Mouse (Mus musculus) intestine, postnatal 0 days (tissue): Measurements from ENCODE around the gene Tnfrsf18. TPM values are rescaled to one million over a fixed set of nuclear protein-coding genes. Genes with fewer than 3 reads are reported as not detected.

ENCODE experiments used
- ATAC-seq: fragments of 200-750 bp; cut with Nextera tagmentation; 2 replicates; pipeline ENCODE4 v1.8.0; 2017; ENCODE audit warnings: mild to moderate bottlenecking, moderate TSS enrichment, moderate library complexity
- H3K27ac ChIP-seq: fragments of 300-500 bp; sonication (generic); 2 replicates; pipeline ENCODE4 v1.5.1; 2014; ENCODE audit warnings: mild to moderate bottlenecking, low read depth, low read length, moderate library complexity
- H3K27me3 ChIP-seq: fragments of 300-500 bp; sonication (generic); replicated peaks from 2 replicates; pipeline ENCODE4 v1.6.1; 2014; ENCODE audit warnings: low read length, mixed read lengths; ENCODE audit not compliant: control insufficient read depth, insufficient read depth
- H3K36me3 ChIP-seq: fragments of 300-500 bp; sonication (generic); 2 replicates; pipeline ENCODE4 v1.6.1; 2014; ENCODE audit warnings: mild to moderate bottlenecking, moderate library complexity; ENCODE audit not compliant: control insufficient read depth, insufficient read depth
- H3K4me1 ChIP-seq: fragments of 300-500 bp; sonication (generic); replicated peaks from 2 replicates; pipeline ENCODE4 v1.6.1; 2014; ENCODE audit warnings: antibody characterized with exemption, low read length, mixed read lengths; ENCODE audit not compliant: control insufficient read depth, insufficient read depth
- H3K4me2 ChIP-seq: fragments of 300-500 bp; sonication (generic); replicated peaks from 2 replicates; pipeline ENCODE4 v1.6.1; 2014; ENCODE audit warnings: low read depth, mild to moderate bottlenecking, moderate library complexity
- H3K4me3 ChIP-seq: fragments of 300-500 bp; sonication (generic); 2 replicates; pipeline ENCODE4 v1.5.1; 2014; ENCODE audit warnings: low read depth, low read length
- H3K9ac ChIP-seq: fragments of 300-500 bp; sonication (generic); 2 replicates; pipeline ENCODE4 v1.6.1; 2014; ENCODE audit warnings: mild to moderate bottlenecking, low read depth, low read length
- H3K9me3 ChIP-seq: fragments of 300-500 bp; sonication (generic); 2 replicates; pipeline ENCODE4 v1.6.1; 2016; ENCODE audit warnings: mixed run types; ENCODE audit not compliant: control insufficient read depth
- CTCF ChIP-seq: sonication (generic); IDR thresholded peaks from 2 replicates; pipeline ENCODE4 v1.5.1; 2016; ENCODE audit warnings: low read depth, mild to moderate bottlenecking, control low read depth, antibody characterized with exemption, moderate library complexity
- whole genome bisulfite sequencing: fragments of 180-500 bp; shearing (Covaris S2); extraction: QIAGEN DNeasy Blood & Tissue Kit; methylation state at CpG from one replicate; pipeline ENCODE4 v1.1.7; 2014; 5-methylcytosine and 5-hydroxymethylcytosine counted together
- polyA plus RNA-seq: library from polyadenylated mRNA; unstranded; fragments of >200 nt; fragmentation: Nextera tagmentation; extraction: Ambion mirVana; gene quantifications from 2 replicates; pipeline ENCODE4 v1.2.1, GENCODE M21; 2015

Tnfrsf18 gene
- polyA plus RNA-seq, 1 experiment from 2014 or later: 0.56 TPM

DNA sequence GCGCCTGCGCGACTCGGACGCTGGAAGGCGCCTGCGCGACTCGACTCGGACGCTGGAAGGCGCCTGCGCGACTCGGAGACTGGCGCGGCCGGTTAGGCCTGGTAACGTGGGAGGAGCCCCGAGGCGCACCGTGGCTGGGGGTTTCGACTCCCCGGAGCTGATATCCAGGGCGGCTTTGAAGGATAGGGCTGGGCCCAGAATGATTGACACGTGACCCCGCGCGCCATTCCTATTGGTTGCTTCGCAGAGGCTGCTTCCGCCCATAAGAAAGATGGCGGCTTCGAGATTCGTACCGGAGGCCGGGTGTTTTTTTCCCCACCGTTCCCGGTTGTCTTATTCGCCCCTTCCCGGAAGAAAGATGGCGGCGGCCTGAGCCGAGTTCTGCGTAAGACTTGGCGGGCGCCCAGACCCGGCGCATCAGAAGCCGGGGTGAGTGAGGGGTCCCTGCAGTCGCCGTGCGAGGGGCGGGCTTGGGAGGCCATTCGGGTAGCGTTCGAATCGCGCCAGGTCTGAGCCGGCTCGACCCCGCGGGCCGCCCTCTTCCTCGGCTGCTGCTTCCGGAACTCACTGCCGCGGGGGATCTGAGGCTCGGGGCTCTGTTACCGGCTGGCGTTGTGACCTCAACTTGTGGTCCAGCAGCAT lies 32.9 kb upstream of the Tnfrsf18 start:
- Histone ChIP-seq H3K27ac (peak overlapping the region; percentile 90), H3K27me3 (no peaks in the 10 kb centered on the region), H3K9ac (peak overlapping the region; percentile 69), H3K36me3 (peaks cover 21% of the 10 kb centered on the region), H3K4me3 (peak overlapping the region; percentile 90), H3K9me3 (no peaks in the 10 kb centered on the region), H3K4me1 (no peaks in the 10 kb centered on the region), H3K4me2 (peak overlapping the region; percentile 98)
- WGBS: under 1% methylated on average over 70 of the region's 70 CpGs
- ATAC-seq: peak; percentile 77
- no peak for TF ChIP-seq CTCF

DNA sequence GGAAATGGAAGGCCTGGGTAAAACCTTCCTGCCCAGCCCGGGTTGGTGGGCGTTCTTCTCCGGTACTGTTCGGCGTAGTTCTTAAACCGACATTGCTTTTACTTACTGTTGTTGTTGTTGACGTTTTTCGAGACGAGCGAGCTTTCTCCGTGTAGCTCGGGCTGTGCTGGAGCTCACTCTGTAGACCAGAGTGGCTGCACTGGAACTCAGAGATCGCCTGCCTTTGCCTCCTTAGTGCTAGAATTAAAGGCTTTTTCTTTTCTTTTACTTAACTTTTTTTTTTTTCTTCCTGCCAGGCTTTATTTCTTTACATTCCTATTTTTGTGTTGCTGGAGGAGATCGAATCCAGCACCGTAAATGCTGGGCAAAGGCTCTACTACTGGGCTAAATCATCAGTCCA lies 32.4 kb upstream of the Tnfrsf18 start:
- Histone ChIP-seq H3K9ac (peak overlapping the region; percentile 69), H3K9me3 (no peaks in the 10 kb centered on the region), H3K4me3 (peak overlapping the region; percentile 90), H3K27me3 (no peaks in the 10 kb centered on the region), H3K4me1 (no peaks in the 10 kb centered on the region), H3K4me2 (peak overlapping the region; percentile 98), H3K36me3 (peaks cover 27% of the 10 kb centered on the region), H3K27ac (peak overlapping the region; percentile 90)
- ATAC-seq: no peak
- no peak for TF ChIP-seq CTCF
- WGBS: 5% methylated on average over 15 of the region's 15 CpGs

DNA sequence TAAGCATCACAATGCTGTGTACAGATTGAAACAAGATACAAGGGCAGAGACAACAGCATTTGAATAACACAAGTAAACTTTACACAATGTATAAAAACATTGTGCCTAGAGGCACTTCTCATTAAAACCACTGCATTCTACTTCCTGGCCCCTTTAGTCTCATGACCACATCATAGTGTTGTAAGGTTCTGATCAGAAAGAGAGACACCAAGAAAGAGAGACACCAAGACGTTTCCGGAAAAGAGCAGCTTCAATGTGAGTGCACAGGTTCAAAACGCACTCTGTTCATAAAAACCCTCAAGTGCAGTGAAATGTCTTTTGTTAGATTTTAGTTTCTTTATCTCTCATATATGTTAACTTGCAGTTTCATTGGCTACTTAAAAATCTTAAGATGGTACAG lies 21.9 kb upstream of the Tnfrsf18 start:
- Histone ChIP-seq H3K9ac (no peak overlapping the region), H3K4me2 (no peak overlapping the region), H3K27ac (no peak overlapping the region), H3K9me3 (no peaks in the 10 kb centered on the region), H3K4me1 (no peaks in the 10 kb centered on the region), H3K36me3 (peaks cover 83% of the 10 kb centered on the region), H3K27me3 (no peaks in the 10 kb centered on the region), H3K4me3 (no peak overlapping the region)
- 94% methylated on average over 3 of the region's 3 CpGs for WGBS
- no peak for ATAC-seq
- TF ChIP-seq CTCF: no peak

DNA sequence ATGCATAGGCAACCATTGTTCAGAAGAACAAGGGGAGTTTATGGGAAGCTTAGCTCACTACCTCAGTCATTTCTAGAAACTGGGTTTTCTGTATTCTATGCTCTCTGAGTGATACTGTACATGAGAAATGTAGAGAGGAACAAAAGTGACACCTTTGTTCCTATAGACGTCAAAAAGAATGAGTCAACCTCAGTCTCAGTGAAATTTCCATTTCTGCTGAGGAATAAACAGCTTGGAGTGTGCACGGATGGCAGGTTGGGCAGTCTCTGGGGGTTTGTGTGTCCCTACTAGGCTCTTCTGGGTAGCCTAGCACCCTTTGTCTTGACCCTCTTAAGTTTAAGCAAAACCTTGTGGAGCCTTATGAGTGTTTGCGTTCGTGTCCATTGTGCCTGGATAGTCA lies 17.6 kb upstream of the Tnfrsf18 start:
- H3K27me3 ChIP-seq: no peaks in the 10 kb centered on the region

DNA sequence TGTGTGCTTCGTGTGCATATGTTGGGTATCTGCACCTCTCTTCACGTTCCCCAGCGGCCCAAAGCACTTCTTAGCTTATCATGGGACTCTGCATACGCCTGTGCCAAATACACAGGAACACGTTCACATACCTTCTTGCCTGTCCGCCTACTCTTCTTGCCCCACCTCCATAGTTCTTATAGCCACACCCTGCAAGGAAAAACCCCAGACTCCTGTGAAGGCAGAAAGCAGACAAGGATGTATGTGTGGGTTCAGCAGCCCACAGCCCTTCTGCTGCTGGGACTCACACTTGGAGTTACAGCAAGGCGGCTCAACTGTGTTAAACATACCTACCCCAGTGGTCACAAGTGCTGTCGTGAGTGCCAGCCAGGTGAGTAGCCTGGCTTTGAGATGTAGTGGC lies 12.3 kb upstream of the Tnfrsf18 start, which contains the start of gene Tnfrsf4:
Tnfrsf4 (plus strand) TSS at position 207 of the 400 bp plus-strand sequence.
- 70% methylated on average over 8 of the region's 8 CpGs for WGBS
- no peak for ATAC-seq
- Histone ChIP-seq H3K4me1 (no peaks in the 10 kb centered on the region), H3K9me3 (no peaks in the 10 kb centered on the region), H3K4me2 (no peak within 1 kb of the TSS), H3K27me3 (no peaks in the 10 kb centered on the region), H3K27ac (no peak within 1 kb of the TSS), H3K36me3 (peaks cover 51% of the 10 kb centered on the region), H3K4me3 (no peak within 1 kb of the TSS), H3K9ac (no peak within 1 kb of the TSS)
- no peak for TF ChIP-seq CTCF

More for the DNA sequence above, 17.6 kb upstream of the Tnfrsf18 start:
- no peak for ATAC-seq
- TF ChIP-seq CTCF: no peak
- H3K27ac ChIP-seq: no peak overlapping the region
- no peak overlapping the region for H3K9ac ChIP-seq
- no peak overlapping the region for H3K4me3 ChIP-seq
- 94% methylated on average over 4 of the region's 4 CpGs for WGBS
- no peak overlapping the region for H3K4me2 ChIP-seq
- H3K9me3 ChIP-seq: no peaks in the 10 kb centered on the region
- H3K36me3 ChIP-seq: peaks cover 75% of the 10 kb centered on the region
- no peaks in the 10 kb centered on the region for H3K4me1 ChIP-seq

DNA sequence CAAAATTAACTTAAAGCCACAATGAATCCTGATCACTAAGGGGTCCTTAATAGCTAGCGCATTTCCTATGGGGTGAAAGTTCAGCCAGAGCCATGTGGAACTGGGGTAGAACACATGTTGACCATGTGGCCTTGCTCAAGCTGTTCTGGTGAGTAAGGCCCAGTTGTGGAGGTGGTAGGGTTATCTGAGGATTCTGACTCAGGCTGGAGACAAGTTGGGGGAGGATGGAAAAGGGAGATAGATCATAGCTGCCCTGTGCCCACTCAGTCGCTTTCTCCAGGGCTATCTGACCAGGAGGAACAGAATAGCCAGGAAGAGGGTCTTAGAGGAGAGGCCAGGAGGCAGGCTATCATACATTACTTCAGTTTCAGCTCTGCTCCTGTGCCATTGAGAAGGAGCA lies 11.5 kb upstream of the Tnfrsf18 start:
- no peak for TF ChIP-seq CTCF
- Histone ChIP-seq H3K4me1 (no peaks in the 10 kb centered on the region), H3K9me3 (no peaks in the 10 kb centered on the region), H3K27me3 (no peaks in the 10 kb centered on the region), H3K4me3 (no peak overlapping the region), H3K27ac (no peak overlapping the region), H3K36me3 (peaks cover 43% of the 10 kb centered on the region), H3K9ac (no peak overlapping the region), H3K4me2 (no peak overlapping the region)
- ATAC-seq: no peak
- 96% methylated on average over 2 of the region's 2 CpGs for WGBS

DNA sequence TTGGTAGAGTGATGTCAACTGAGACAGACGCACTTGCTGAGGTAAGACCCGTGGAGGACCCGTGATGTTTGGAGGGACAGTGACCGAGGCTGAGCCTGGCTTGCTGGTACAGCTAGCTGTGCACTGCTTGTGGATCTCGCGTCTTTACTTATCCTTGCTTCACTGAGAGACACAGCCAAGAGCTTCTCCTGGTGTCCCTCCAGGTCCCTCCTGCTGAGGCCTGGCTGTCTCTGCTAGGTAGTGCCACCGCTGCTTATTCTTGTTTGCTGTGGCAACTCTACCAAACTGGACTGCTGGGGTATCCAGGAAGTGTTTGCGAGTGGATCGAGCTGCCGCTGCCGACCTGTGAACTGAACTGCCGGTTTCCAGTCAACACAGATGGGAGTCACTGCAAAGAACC lies 6.2 kb upstream of the Tnfrsf18 start:
- H3K36me3 ChIP-seq: peaks cover 15% of the 10 kb centered on the region; the same call in 1 of the 2 replicates
- H3K9ac ChIP-seq: no peak overlapping the region
- no peak for TF ChIP-seq CTCF
- H3K4me2 ChIP-seq: no peak overlapping the region
- H3K27ac ChIP-seq: no peak overlapping the region
- no peaks in the 10 kb centered on the region for H3K27me3 ChIP-seq
- H3K9me3 ChIP-seq: no peaks in the 10 kb centered on the region
- H3K4me3 ChIP-seq: no peak overlapping the region
- no peaks in the 10 kb centered on the region for H3K4me1 ChIP-seq
- 87% methylated on average over 12 of the region's 12 CpGs for whole genome bisulfite sequencing
- ATAC-seq: no peak
